Mouse (Mus musculus) gastrocnemius, postnatal 10 days (tissue): ENCODE results near the gene Tufm. TPM values are rescaled to one million over a fixed set of nuclear protein-coding genes. Genes with fewer than 3 reads are reported as not detected.

Experiments
- DNase-seq: peaks from one replicate; pipeline ENCODE4 v3.0.0; 2021; ENCODE audit warnings: mixed read lengths
- long read RNA-seq, 2 experiments: library from polyadenylated mRNA; stranded (forward); transcript quantifications; one replicate each; pipeline ENCODE4 v2.0.0; 2021
- total RNA-seq, 2 experiments: library from RNA; stranded (reverse); gene quantifications; 2 replicates each; pipeline ENCODE4 v1.2.3; 2021

The Tufm gene
- 100 to 1,000 TPM in 1 of 2 experiments, 10 to 100 TPM in 1; 99.0 to 114 TPM for total RNA-seq
- long read RNA-seq, experiment 1, transcript Tufm-201 (10 exons, 1,679 nt): major isoform, 69 of 84 reads
- long read RNA-seq, experiment 1, partial matches to known transcripts: 14 of 84 reads
- long read RNA-seq, experiment 1, other reads (novel, unspliced or antisense): 1 of 84 reads
- long read RNA-seq, experiment 2, transcript Tufm-201 (10 exons, 1,679 nt): major isoform, 68 of 83 reads
- long read RNA-seq, experiment 2, partial matches to known transcripts: 12 of 83 reads
- long read RNA-seq, experiment 2, other reads (novel, unspliced or antisense): 3 of 83 reads

DNA sequence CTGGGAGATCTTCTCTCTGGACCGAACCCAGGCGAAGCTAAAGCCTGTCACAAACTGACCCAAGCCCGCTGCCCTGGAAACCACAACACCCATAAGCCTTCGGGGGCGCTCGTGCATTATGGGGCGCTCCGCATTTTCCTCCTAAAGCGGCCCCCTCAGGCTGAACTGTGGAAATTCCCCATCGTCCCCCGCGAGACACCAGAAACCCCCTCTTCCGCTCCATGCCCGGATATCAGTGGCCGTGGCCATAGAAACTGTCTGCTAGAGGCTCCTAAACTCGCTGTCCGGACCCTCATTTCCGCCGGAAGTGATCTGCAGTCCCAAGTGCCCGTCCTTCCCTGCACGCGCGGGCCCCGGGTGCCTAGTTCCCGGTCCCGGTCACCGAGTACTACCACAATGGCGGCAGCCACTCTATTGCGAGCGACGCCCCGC lies at the start of gene Tufm:
Gene Tufm (plus strand): TSS at position 310 of the 432 bp plus-strand sequence.
- DNase-seq: peak; percentile 90

DNA sequence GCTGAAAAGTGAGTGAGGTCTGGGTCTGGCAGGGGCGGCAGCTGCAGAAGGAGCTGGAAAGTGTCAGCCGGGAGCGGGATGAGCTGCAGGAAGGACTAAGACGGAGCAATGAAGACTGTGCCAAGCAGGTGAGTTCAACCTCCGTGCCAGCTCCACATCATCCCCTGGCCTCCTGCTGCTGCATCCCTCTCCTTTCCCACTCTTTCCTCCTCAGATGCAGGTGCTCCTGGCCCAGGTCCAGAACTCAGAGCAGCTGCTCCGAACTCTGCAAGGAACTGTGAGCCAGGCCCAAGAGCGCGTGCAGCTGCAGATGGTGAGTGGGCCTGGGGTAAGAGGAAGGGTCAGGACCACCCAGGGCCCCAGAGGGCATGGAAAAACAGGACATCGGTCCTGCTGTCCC lies 47.0 kb upstream of the Tufm start:
- DNase-seq: peak; percentile 30

DNA sequence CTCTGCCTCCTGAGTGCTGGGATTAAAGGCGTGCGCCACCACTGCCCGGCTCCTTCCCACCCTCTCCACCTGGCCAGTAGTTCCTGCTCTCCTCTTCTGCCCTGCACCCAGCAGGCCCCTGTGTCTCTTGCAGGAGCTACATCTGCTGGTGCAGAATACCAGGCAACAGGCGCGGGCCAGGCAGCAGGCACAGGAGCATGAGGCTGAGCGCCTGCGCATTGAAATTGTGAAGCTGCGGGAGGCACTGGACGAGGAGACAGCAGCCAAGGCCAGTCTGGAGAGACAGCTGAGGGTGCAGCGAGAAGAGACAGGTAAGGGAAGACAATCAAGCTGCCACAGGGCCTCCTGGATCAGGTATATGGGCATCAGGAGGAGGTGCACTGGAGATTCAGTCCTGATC lies 43.2 kb upstream of the Tufm start:
- DNase-seq: peak; percentile 29

DNA sequence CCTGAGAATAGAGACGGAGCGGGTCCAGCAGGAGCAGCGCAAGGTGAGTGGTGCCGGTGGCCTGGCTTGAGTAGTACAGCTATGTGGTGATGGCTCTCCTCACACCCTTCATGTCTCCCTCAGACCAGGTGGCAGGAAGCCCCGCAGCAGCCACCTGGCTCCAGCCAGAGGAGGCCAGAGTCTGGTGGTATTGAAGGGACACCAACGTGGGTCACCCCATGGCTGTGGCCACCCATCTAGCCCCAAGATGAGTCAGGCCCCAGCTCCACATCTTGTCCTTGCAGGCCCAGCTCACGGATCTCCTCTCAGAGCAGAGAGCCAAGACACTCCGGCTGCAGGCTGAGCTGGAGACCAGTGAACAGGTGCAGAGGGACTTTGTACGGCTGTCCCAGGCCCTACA lies 42.6 kb upstream of the Tufm start:
- DNase-seq: peak; percentile 36

DNA sequence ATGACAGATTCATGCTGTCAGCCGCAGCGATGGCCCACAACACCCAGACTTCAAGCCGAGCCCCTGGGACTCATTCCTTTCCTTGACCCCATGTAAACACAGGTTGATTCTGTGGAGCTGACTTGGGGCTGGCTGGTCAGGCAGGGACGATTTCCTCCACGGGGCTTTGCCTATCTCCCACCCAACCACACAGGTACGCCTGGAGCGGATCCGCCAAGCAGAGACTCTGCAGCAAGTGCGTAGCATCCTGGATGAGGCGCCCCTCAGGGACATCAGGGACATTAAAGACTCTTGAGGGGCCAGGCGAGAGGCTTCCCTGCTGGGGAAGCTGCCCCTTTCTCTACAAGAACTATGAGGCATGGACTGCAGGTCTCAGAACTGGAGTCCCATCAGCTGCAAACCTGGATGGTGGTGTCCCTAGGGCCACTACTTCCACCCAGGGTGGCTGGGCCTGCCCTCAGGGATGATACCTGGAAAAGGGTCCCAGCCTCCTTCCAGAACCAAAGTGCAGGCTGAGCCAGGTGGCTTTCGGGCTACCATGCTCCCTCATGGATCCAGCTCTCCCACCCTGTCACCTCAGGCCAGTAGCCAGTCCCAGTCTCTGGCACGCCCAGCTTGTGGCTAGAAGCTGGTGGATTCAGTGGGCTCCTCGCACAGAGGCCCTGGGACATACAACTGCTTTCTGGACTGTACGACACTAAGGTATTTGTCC lies 41.9 kb upstream of the Tufm start:
- DNase-seq: peak; percentile 16

DNA sequence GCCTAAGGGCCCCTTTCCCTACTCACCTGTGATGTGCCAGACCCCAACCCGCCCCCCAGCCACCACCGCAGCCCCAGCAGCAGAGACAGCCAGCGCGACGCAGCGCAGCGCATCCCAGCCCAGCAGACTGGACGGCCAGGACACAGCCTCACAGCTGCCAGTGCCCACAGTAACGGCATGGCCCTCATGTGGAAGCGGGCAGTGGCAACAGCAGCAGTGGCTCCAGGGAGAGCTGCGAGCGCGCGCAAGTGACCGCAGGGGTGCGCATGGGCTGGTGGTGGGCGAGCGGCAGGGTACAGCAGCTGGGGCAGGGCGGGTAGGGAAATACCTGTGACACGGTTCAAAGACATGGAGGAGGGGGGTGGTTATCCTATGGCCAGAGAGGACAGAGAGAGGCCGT lies 40.9 kb upstream of the Tufm start:
- peak; percentile 15 for DNase-seq

DNA sequence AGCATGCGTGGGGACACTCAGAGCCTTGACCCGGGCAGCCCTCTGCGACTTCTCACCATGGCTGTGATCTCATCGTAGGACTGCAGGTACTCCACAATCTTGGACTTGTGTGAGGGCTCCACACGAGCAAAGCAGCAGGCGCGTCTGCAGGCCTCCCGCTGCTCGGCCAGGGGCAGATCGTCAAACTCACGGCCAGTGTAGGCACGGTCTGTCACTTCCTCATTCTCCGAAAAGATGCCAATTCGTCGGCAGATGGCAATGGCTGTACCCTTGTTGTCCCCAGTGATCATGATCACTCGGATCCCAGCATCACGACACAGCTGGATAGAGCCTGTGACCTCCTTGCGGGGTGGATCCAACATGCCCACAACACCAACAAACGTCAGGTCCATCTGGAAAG lies 38.7 kb upstream of the Tufm start:
- peak; percentile 13 for DNase-seq

DNA sequence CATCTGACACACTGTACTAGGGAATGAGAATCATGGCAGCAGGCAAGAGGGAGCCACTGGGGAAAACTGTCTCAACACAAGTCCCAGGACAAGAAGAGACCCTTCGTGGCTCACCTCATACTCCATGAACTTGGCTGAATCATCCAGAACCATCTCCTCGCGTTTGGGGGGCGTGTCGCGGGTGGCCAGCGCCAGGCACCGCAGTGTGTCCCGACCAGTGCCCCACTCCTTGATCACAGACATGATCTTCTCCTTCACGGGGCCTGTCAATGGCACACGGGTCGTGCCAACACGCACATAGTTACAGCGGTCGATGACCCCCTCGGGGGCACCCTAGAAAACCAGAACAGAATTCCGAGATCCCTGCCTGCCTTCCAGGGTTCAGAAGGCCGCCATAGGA lies 37.2 kb upstream of the Tufm start:
- peak; percentile 8 for DNase-seq

DNA sequence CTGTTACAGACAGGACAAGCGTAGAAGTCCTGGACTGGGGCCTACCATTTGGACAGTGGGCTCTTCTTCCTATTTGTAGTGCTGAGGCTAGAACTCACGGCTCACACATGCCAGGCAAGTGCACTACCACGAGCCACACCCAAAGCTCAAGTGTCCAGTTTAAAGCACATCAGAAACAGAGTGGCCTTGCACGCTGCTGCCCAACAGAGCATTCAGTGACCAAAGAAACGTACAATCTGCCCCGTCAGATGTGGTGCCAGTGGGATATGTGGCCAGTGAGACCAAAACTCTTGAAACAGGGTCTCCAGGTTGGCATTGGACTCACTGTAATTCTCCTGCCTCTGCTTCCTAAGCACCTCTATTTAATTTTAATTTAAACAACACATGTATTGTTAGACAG lies 36.5 kb upstream of the Tufm start:
- DNase-seq: peak; percentile 6

DNA sequence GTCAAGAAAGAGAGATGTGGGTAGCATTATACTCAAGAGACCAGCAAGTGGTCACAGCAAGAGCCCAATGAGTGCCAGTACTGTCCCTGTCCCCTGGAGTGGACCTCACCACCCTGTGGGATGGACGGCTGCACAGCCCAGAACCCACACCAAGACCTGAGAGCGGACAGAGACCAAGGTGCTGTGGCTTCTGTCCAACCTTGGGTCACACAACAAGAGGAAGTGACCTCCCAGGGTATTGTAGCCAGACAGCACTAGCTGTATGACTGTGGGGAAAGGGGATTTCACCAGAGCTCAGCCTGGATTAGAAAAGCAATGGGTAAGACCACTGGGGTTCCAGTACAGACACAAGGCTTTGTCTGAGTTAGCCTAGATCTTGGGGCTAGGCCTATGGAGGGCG lies 34.9 kb upstream of the Tufm start:
- DNase-seq: peak; percentile 13

DNA sequence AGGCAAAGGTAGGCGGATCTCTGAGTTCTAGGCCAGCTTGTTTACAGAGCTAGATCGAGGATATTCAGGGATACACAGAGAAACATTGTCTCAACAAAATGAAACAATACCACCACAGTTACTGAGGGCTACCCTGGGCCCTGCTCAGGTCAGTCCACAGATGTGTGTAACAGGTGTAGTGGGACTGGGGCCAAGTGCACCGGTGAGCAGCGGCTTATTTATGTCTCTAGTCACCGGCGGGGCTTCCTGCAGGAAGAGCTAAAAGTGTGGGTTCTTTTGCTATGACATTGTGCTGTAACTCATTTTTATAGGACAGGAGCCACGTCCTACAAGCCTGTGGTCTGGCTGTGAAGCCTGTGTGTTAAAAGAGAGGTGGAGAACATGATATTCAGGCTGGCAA lies 33.3 kb upstream of the Tufm start:
- DNase-seq: peak; percentile 25

DNA sequence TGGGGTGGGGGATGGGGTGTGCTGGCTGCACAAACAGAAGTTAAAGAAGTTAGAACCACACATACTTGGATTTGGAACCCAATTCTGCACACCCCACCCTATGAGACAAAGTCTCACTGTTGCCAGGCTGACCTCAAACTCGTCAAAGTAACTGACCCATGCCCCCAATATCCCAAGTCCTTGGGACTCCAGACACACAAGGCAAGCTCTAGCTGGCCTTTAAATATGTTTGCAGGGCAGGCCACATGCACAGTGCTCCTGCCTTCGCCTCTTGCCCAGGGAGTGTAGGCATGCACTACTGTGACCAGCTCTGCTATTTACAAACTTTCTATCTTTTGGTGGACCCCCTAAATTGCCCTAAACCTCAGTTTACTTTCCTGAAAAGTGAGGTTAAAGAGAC lies 31.9 kb upstream of the Tufm start:
- peak; percentile 7 for DNase-seq

DNA sequence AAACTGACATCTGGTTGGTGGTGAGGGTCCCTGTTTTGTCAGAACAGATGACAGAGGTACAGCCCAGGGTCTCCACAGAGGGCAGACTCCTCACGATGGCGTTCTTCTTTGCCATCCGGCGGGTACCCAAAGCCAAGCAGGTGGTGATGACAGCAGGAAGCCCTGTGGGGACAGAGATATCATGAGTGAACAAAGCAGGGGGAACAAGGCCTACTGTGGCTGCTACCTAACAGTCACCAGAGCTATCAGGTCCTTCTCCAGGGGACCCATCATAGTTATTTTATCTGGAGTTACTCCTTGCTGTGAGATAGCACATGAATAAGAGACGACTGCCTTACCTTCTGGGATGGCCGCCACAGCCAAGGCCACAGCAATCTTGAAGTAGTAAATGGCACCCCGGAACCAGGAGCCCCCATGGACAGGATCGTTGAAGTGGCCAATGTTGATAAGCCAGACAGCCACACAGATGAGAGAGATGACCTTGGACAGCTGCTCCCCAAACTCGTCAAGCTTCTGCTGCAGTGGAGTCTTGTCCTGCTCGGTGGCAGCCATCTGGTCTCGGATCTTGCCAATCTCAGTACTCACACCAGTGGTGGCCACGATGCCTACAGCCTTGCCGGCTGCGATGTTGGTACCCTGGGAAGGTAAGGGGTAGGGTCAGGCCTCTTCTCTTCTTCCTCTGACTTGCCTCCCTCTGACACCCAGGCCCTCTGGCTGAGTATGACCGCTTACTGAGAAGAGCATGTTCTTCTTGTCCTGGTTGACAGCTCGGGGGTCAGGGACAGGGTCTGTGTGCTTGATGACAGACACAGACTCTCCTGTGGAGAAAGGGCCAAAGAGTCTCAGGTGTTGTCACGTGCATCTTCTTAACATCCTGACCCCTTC lies 30.5 kb upstream of the Tufm start:
- DNase-seq: peak; percentile 21

DNA sequence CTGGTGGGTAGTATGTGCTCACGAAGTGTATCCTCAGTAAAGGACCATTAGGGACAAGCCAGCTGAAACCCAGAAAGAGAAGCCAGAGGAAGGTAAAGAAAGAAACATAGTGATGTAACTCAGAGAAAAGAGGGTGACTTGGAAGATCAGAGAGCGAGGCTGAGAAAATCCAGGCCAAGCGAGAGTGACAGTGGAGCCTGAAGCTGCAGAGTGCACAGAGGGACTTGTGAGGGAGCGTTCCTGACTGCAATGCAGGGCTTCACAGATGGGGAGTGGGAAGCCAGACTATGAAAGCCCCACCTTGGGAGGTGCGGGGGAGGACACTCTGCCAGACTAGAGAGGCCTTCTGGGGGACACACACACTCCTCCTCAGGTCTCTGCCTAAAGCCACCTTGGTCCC lies 28.9 kb upstream of the Tufm start:
- DNase-seq: peak; percentile 14

DNA sequence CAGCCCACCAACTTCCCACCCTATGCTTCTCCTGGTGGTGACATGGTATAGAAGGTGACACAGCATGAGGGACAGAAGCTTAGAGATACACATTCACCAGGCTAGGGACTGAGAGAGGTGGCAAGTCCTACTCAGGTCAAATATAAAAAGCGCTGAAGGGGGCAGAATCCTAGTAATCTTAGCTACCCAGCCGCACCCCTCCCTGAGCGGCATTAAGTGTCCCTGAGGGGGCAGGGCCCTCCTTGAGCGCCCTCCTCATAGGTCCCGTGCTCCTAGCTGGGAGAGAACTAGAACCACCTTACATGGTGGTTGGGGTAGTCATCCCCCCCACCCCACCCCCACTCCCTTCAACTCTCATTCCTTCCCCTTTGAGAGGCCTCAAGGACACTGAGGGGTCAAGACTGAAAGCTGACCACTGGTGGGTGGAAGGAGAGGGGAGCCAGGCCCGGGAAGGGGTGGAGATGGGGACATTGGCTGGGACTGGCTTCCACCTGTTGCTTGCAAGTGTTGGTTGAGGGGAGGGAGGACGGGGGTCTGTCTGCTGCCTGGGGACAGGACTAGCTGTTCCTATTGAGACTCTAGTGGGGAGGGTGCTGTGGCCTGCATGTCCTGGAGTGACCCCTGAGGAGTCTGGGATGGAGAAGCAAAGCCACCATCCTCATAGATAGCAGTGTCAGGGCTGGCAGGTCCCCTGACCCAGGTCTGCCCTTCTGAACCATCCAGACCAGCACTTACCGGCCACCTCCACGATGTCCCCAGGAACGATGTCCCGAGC lies 28.1 kb upstream of the Tufm start:
- peak; percentile 59 for DNase-seq

DNA sequence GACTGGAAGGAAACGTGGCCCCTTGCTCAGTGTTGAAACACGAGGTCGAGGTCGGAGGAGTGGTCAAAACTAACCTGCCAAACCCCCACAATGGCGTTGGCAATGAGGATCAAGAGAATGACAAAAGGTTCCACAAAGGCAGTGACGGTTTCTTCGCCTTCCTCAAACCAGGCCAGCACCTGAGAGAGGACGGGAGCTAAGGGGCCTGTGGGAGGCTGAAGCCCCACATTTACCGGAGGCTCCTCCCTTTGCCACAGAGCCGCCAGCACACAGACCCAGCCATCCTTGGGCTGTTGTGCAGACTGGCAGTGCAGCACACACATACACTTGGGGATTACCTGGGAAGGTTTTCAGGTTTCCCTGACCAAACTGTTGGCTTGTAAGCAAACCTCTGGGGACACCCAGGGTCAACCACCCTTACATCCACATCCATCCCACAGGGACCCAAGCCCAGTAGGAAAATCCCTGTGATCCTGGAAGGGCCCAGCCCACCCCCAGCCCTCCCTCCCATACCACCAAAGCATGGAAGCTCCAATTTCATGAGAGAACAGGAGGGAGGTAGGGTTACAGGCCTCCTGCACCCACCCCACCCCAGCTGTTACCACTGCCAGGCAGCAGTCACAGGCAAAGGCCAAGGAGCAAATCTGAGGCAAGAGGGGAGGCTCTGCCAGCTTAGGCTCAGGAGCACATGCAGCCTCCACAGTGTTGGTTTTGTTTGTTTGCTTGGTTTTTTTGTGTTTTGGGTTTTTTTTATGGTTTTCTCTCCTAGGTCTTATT lies 26.4 kb upstream of the Tufm start:
- DNase-seq: peak; percentile 20

DNA sequence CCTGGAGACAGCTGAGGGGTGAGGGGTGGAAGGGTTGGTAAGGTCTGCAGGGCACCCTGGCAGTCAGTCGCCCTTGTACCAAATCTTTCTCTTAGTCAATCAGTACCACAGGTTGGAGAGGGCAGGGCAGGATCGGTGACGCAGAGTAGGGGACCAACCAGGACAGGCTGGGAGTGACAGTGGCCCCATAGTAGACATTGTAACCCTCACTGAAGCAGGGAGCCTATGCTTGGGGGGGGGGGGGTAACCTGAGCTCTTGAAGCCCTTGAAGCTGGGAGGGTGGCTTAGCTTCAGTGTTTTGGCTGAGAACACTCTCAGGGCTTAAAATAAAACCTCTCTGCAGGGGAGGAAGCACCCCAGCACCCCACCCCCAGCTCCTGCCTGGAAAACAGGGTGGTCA lies 25.5 kb upstream of the Tufm start:
- DNase-seq: peak; percentile 34

DNA sequence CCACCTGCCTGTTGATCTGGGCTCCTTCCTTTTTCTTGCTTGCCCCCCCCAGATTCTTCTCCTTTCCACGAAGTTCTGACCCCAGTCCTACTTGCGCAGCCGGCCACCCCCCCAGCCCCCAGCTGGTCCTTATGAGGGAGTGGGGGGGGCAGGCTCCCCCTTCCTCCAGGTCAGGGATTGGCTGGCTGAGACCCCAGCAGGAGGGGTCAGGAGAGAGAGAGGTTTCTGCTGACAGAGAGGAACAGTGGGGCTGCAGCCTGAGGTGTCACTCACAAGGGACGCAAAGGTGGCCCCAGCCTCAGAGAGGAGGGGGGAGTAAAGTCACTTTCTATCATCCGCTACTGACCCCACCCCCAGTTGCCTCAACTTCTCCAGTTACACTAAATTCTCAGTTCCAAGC lies 24.2 kb upstream of the Tufm start, which contains the start of gene Atp2a1:
Gene Atp2a1 (minus strand): TSS at position 105 of the 400 bp plus-strand sequence.
- DNase-seq: peak; percentile 74

DNA sequence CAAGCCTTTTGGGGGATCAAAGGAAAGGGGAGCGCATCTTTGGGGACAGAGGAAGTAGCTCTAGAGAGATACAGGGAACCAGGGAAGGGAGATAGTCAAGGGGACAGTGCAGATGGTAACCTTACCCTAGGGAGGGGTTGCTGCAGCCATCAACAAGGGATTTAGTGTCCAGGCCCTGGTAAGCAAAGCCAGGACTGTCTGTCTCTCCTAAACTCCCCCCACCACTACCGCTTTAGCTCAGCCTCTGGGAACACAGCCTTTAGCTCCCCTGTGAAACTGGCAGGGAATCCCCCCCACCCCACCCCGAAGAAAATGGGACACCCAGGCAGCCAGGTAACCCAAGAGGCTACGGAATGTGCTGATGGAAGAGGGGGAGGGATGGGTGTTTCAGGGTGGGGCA lies 23.6 kb upstream of the Tufm start:
- peak; percentile 18 for DNase-seq

DNA sequence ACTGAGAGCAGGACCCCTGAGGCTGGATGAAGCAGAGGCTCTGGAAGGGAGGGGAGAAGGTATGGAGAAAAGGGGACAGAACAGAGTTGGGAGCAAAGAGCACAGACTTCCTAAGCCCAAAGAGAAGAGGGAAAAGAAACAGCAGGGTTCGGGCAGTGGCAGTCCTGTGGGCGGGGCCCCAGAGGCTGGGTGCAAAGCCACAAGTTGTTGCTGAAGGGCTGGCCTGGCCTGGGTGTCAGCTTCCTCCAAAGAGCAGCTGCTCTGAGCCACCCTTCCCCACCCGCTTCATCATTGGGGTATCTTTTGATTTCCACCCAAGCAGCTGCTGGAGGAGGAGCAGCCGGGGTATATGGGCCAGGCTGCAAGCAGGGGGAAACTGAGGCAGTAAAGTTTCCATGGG lies 23.0 kb upstream of the Tufm start:
- peak; percentile 75 for DNase-seq

DNA sequence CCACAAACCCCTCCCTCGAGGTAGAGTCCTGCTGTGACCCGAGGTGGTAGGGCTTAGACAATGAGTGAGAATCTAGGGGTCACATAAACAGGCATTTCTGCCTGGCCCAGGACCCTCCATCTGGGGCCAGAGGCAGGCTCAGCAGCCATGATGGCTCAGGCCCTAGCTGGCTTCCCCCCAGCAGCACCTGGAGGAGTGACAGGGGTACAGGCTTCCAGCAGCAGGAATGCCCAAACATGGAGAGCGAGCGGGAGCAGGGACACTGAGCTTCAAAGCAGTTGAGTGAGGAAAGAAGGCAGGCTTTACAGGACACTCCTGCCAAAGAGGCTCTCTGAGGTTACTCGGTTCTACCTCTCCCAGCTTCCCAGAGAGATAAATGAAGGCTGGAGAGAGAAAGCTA lies 22.3 kb upstream of the Tufm start:
- peak; percentile 79 for DNase-seq
